Comparison of ENCODE assay signal across 20 mouse cellular contexts in genomic region chr4:46235871-46236270, GRCm38 (mm10). TPM values are rescaled to one million over a fixed set of nuclear protein-coding genes. Genes with fewer than 3 reads are reported as not detected.
A peak's percentile ranks its signal among the peaks of the same experiment; 100 is the strongest.
DNase-seq lines count a peak whose midpoint lies in the region; ATAC-seq lines count a peak whose summit lies in the region.
"Had no signal": no experiment of that assay in that cellular context is flagged by ENCODE, and none has a peak within 500 bp of the region (broad histone marks: within the 10 kb centered on the region; RNA-seq: fewer than 3 reads in every experiment).

No protein-coding gene starts in this region.

- peak; percentile 93 for ATAC-seq in cerebellum, adult (ENCODE audit: insufficient number of reproducible peaks, low FRiP score, low TSS enrichment)
- ATAC-seq: forebrain, embryonic 15.5 days; hindbrain, postnatal 0 days; intestine, embryonic 15.5 days had no signal

- no peak for DNase-seq in cerebellum, postnatal 4 days (ENCODE audit: low spot score in 2 of 2)
- DNase-seq in brain, adult 2 months (ENCODE audit: low read depth, low spot score): peak; percentile 95
- DNase-seq in cerebellum, adult 8-10 months: peak; percentile 73
- peak; percentile 71 to 75 for DNase-seq in cerebellum, postnatal 25 days
- DNase-seq in gastrocnemius, postnatal 10 days: no peak
- no peak for DNase-seq in right cerebral cortex, adult 18-20 months
- DNase-seq: adrenal gland, adult 8-10 months; heart, postnatal 14 days; kidney, adult 8-10 months; kidney, postnatal 4 days; layer of hippocampus, postnatal 36 days; liver; lung, adult 2 months; lung, postnatal 10 days; midbrain, embryonic 14.5 days; right cerebral cortex, postnatal 25 days had no signal

RNA-seq across cellular contexts. Expression of gene Xpa, which starts 39.8 kb away (rescaled TPM):
- total RNA-seq in gastrocnemius, postnatal 10 days (2021): 10 to 100 TPM; 10.2 to 12.2 TPM

Comparison
In these comparisons a context has a peak if more than half of its experiments do, and no peak if none do; other contexts are left out.
1. DNase-seq: peak in brain, adult 2 months (single experiment), cerebellum, adult 8-10 months (single experiment) and cerebellum, postnatal 25 days (2 of 2); none in cerebellum, postnatal 4 days (0 of 2), gastrocnemius, postnatal 10 days (single experiment) and right cerebral cortex, adult 18-20 months (single experiment).